ENCODE assay signal across 33 mouse cellular contexts in genomic region chr3:138430360-138430976, GRCm38 (mm10). TPM values are rescaled to one million over a fixed set of nuclear protein-coding genes. Genes with fewer than 3 reads are reported as not detected.
DNase-seq lines count a peak whose midpoint lies in the region; ATAC-seq and TF ChIP-seq lines count a peak whose summit lies in the region.
"Had no signal": no experiment of that assay in that cellular context is flagged by ENCODE, and none has a peak within 500 bp of the region (broad histone marks: within the 10 kb centered on the region; RNA-seq: fewer than 3 reads in every experiment).

No protein-coding gene starts in this region.

- peak; percentile 21 for DNase-seq in adrenal gland, adult 2 months
- no peak for DNase-seq in adrenal gland, adult 8-10 months
- peak; percentile 21 for DNase-seq in kidney, postnatal 0 days (ENCODE audit: low spot score)
- no peak for DNase-seq in kidney, postnatal 4 days
- peak; percentile 13 for DNase-seq in NIH3T3 (ENCODE audit: low read depth)
- no peak for DNase-seq in ovary, postnatal 36 days (ENCODE audit: low spot score)
- DNase-seq: adrenal gland, postnatal 25 days; cerebellum, adult 11-12 months; cerebellum, adult 8-10 months; cerebellum, postnatal 10 days; cerebellum, postnatal 36 days; embryo, embryonic 11 days; gastrocnemius, postnatal 10 days; gastrocnemius, postnatal 36 days; heart, adult 2 months; heart, postnatal 14 days; heart, postnatal 4 days had no signal

- ATAC-seq in kidney, postnatal 0 days (replicated peaks; ENCODE audit: low FRiP score, low read depth), result no peak
- ATAC-seq: forebrain, embryonic 15.5 days; hindbrain, postnatal 0 days; Patski had no signal

- H3K36me3 ChIP-seq in kidney, postnatal 0 days (ENCODE audit: insufficient read depth, low read length), result no peaks in the 10 kb centered on the region
- H3K36me3 ChIP-seq: embryonic facial prominence, embryonic 10.5 days; embryonic facial prominence, embryonic 13.5 days; forebrain, embryonic 12.5 days; forebrain, embryonic 15.5 days; heart, embryonic 10.5 days; heart, embryonic 13.5 days had no signal

- no peaks in the 10 kb centered on the region for H3K4me1 ChIP-seq in kidney, postnatal 0 days (replicated peaks; ENCODE audit: insufficient read depth, low read length)
- H3K4me1 ChIP-seq: embryonic facial prominence, embryonic 10.5 days; embryonic facial prominence, embryonic 13.5 days; forebrain, embryonic 12.5 days; forebrain, embryonic 15.5 days; heart, embryonic 10.5 days; heart, embryonic 13.5 days had no signal

- H3K27me3 ChIP-seq in kidney, postnatal 0 days (ENCODE audit: insufficient read depth, low read length), result no peaks in the 10 kb centered on the region
- H3K27me3 ChIP-seq: embryonic facial prominence, embryonic 13.5 days; forebrain, embryonic 12.5 days; forebrain, embryonic 15.5 days; heart, embryonic 13.5 days had no signal

- H3K27ac ChIP-seq in kidney, postnatal 0 days, result no peak overlapping the region
- H3K27ac ChIP-seq: embryonic facial prominence, embryonic 10.5 days; embryonic facial prominence, embryonic 13.5 days; forebrain, embryonic 12.5 days; forebrain, embryonic 15.5 days; heart, adult 2 months; heart, embryonic 10.5 days; heart, embryonic 13.5 days; hindbrain, embryonic 14.5 days; hindbrain, postnatal 0 days had no signal

- no peak for TF ChIP-seq CTCF in kidney, postnatal 0 days (IDR thresholded peaks at IDR 0.05; ENCODE audit: low read depth)

- H3K4me2 ChIP-seq in kidney, postnatal 0 days (ENCODE audit: low read length), result no peak overlapping the region
- H3K4me2 ChIP-seq: embryonic facial prominence, embryonic 13.5 days; forebrain, embryonic 12.5 days; forebrain, embryonic 15.5 days; heart, embryonic 13.5 days; hindbrain, embryonic 14.5 days had no signal

- H3K9me3 ChIP-seq in kidney, postnatal 0 days (replicated peaks; ENCODE audit: low read length), result no peaks in the 10 kb centered on the region
- H3K9me3 ChIP-seq: embryonic facial prominence, embryonic 10.5 days; embryonic facial prominence, embryonic 13.5 days; forebrain, embryonic 12.5 days; forebrain, embryonic 15.5 days; heart, embryonic 10.5 days; heart, embryonic 13.5 days had no signal

- 44% methylated on average over 6 of the region's 6 CpGs for WGBS in kidney, postnatal 0 days

- H3K4me3 ChIP-seq in kidney, postnatal 0 days (replicated peaks; ENCODE audit: low read depth, low read length), result no peak overlapping the region
- H3K4me3 ChIP-seq: embryonic facial prominence, embryonic 10.5 days; embryonic facial prominence, embryonic 13.5 days; erythroblast, embryonic 14.5 days; forebrain, embryonic 12.5 days; forebrain, embryonic 15.5 days; heart, adult 2 months; heart, embryonic 10.5 days; heart, embryonic 13.5 days had no signal

- no peak overlapping the region for H3K9ac ChIP-seq in kidney, postnatal 0 days (ENCODE audit: low read depth, low read length)
- H3K9ac ChIP-seq: embryonic facial prominence, embryonic 13.5 days; forebrain, embryonic 12.5 days; forebrain, embryonic 15.5 days; heart, embryonic 13.5 days; hindbrain, embryonic 14.5 days had no signal

RNA-seq across cellular contexts. Expression of gene Adh5, which starts 12.4 kb away (rescaled TPM):
- total RNA-seq in adrenal gland, adult 2 months (2021), result 100 to 1,000 TPM; 151 to 165 TPM
- 26.6 and 28.9 TPM in 2 replicates for polyA plus RNA-seq in adrenal gland, adult 2 months (2012; rRNA removed)
- 100 to 1,000 TPM; 170 to 219 (median 196) TPM for total RNA-seq in adrenal gland, adult 8-10 months (2022)
- polyA plus RNA-seq in kidney, postnatal 0 days (2015; fragmentation: Nextera tagmentation; extraction: Ambion mirVana), result 280 and 288 TPM in 2 replicates

RNA-seq across cellular contexts. Expression of gene Adh4, which starts 15.2 kb away (rescaled TPM):
- 1 to 10 TPM; 1.8 to 2.0 TPM for total RNA-seq in adrenal gland, adult 2 months (2021)
- polyA plus RNA-seq in adrenal gland, adult 2 months (2012; rRNA removed), result 0.07 TPM in 1 of 2 replicates, not detected in the other
- total RNA-seq in adrenal gland, adult 8-10 months (2022), result 1 to 10 TPM in 1 of 4 experiments, under 1 TPM in 2, not detected in 1; 0.28 to 1.6 (median 0.81) TPM
- polyA plus RNA-seq in kidney, postnatal 0 days (2015; fragmentation: Nextera tagmentation; extraction: Ambion mirVana), result not detected in 2 replicates
- total RNA-seq: gastrocnemius, adult 18-20 months; gastrocnemius, postnatal 10 days; gastrocnemius, postnatal 36 days; granulocyte monocyte progenitor cell, adult 5-6 weeks; heart, adult 2 months; heart, postnatal 14 days; heart, postnatal 4 days; hindbrain, postnatal 0 days had no signal
- polyA plus RNA-seq: brain, embryonic 14.5 days; cortical plate, adult 2 months; embryonic facial prominence, embryonic 10.5 days; embryonic facial prominence, embryonic 13.5 days; erythroblast, embryonic 14.5 days; forebrain, embryonic 12.5 days; forebrain, embryonic 15.5 days; heart, adult 2 months; heart, embryonic 10.5 days; heart, embryonic 13.5 days; heart, embryonic 16.5 days; hindbrain, embryonic 11.5 days; hindbrain, postnatal 0 days; Patski had no signal

RNA-seq across cellular contexts. Expression of gene Metap1, which starts 58.8 kb away (rescaled TPM):
- total RNA-seq in adrenal gland, adult 2 months (2021), result 10 to 100 TPM; 46.8 to 57.2 TPM
- polyA plus RNA-seq in adrenal gland, adult 2 months (2012; rRNA removed), result 5.4 and 6.6 TPM in 2 replicates
- total RNA-seq in adrenal gland, adult 8-10 months (2022), result 10 to 100 TPM; 53.9 to 62.2 (median 59.2) TPM
- 40.2 and 41.4 TPM in 2 replicates for polyA plus RNA-seq in kidney, postnatal 0 days (2015; fragmentation: Nextera tagmentation; extraction: Ambion mirVana)

Comparison
In these comparisons a context has a peak if more than half of its experiments do, and no peak if none do; other contexts are left out.
1. DNase-seq: peak in adrenal gland, adult 2 months (single experiment), kidney, postnatal 0 days (single experiment) and NIH3T3 (single experiment); none in adrenal gland, adult 8-10 months (single experiment), kidney, postnatal 4 days (0 of 2) and ovary, postnatal 36 days (single experiment).